18 mouse cellular contexts compared by ENCODE assay signal in genomic region chr13:96454288-96454687, GRCm38 (mm10). TPM values are rescaled to one million over a fixed set of nuclear protein-coding genes. Genes with fewer than 3 reads are reported as not detected.
DNase-seq lines count a peak whose midpoint lies in the region; ATAC-seq and TF ChIP-seq lines count a peak whose summit lies in the region.
"Had no signal": no experiment of that assay in that cellular context is flagged by ENCODE, and none has a peak within 500 bp of the region (broad histone marks: within the 10 kb centered on the region; RNA-seq: fewer than 3 reads in every experiment).

No protein-coding gene starts in this region.

- no peak for TF ChIP-seq RAD21 in MEL (IDR thresholded peaks at IDR 0.05; ENCODE audit: low read depth, low read length)

- TF ChIP-seq POLR2A in MEL (IDR thresholded peaks at IDR 0.05; ENCODE audit: control insufficient read depth in 1 of 2, insufficient read depth in 1 of 2, low read depth in 1 of 2, low read length in 2 of 2, poor library complexity in 1 of 2): no peak

- H3K4me3 ChIP-seq in kidney, embryonic 14.5 days (ENCODE audit: low read length): no peak overlapping the region
- no peak overlapping the region for H3K4me3 ChIP-seq in MEL (ENCODE audit: control insufficient read depth in 1 of 2, insufficient read depth in 1 of 2, low read depth in 2 of 2, low read length in 2 of 2)
- H3K4me3 ChIP-seq in intestine, embryonic 16.5 days (ENCODE audit: low read length): no peak overlapping the region
- H3K4me3 ChIP-seq: embryonic facial prominence, embryonic 13.5 days; myocyte had no signal

- no peak for TF ChIP-seq EP300 in MEL (IDR thresholded peaks at IDR 0.05; ENCODE audit: low read depth in 1 of 2, low read length in 2 of 2)

- no peak overlapping the region for H3K4me2 ChIP-seq in kidney, embryonic 14.5 days (replicated peaks; ENCODE audit: low read depth, low read length)
- no peak overlapping the region for H3K4me2 ChIP-seq in intestine, embryonic 16.5 days (ENCODE audit: low read depth, low read length)
- H3K4me2 ChIP-seq: embryonic facial prominence, embryonic 13.5 days; liver, embryonic 11.5 days had no signal

- H3K79me2 ChIP-seq in MEL (ENCODE audit: control insufficient read depth, insufficient read depth, low read length, poor library complexity): no peaks in the 10 kb centered on the region

- ATAC-seq in kidney, embryonic 14.5 days (ENCODE audit: low FRiP score, low TSS enrichment): no peak
- peak; percentile 66 for ATAC-seq in intestine, embryonic 16.5 days
- ATAC-seq: forebrain, embryonic 14.5 days had no signal

- H3K27ac ChIP-seq in kidney, embryonic 14.5 days (ENCODE audit: low read depth, low read length): no peak overlapping the region
- H3K27ac ChIP-seq in MEL (ENCODE audit: control insufficient read depth, low read depth, low read length): no peak overlapping the region
- H3K27ac ChIP-seq in intestine, embryonic 16.5 days (ENCODE audit: low read length): no peak overlapping the region
- H3K27ac ChIP-seq: embryonic facial prominence, embryonic 13.5 days had no signal

- no peaks in the 10 kb centered on the region for H3K27me3 ChIP-seq in kidney, embryonic 14.5 days (ENCODE audit: control insufficient read depth, insufficient read depth, low read length)
- no peaks in the 10 kb centered on the region for H3K27me3 ChIP-seq in MEL (ENCODE audit: control insufficient read depth in 1 of 2, insufficient read depth in 2 of 2, low read length in 2 of 2)
- H3K27me3 ChIP-seq in intestine, embryonic 16.5 days (replicated peaks; ENCODE audit: control insufficient read depth, insufficient read depth, low read length): no peaks in the 10 kb centered on the region
- H3K27me3 ChIP-seq: embryonic facial prominence, embryonic 13.5 days had no signal

- H3K9ac ChIP-seq in kidney, embryonic 14.5 days (ENCODE audit: low read depth, low read length): no peak overlapping the region
- H3K9ac ChIP-seq in MEL (ENCODE audit: control insufficient read depth, low read depth, low read length, poor library complexity, severe bottlenecking): no peak overlapping the region
- no peak overlapping the region for H3K9ac ChIP-seq in intestine, embryonic 16.5 days (ENCODE audit: low read depth, low read length)
- H3K9ac ChIP-seq: embryonic facial prominence, embryonic 13.5 days had no signal

- peak; percentile 40 to 54 for DNase-seq in kidney, postnatal 25 days
- DNase-seq in MEL (ENCODE audit: low read depth, low spot score) (peak; percentile 55), NIH3T3 (ENCODE audit: low read depth) (peak; percentile 57)
- no peak for DNase-seq in retina, embryonic 14.5 days (ENCODE audit: low spot score)
- no peak for DNase-seq in left cerebral cortex, adult 11 months (ENCODE audit: low spot score)
- DNase-seq: cerebellum, adult 9-11 months; kidney, adult 11 months; thymus, postnatal 36 days had no signal

- no peaks in the 10 kb centered on the region for H3K4me1 ChIP-seq in kidney, embryonic 14.5 days (ENCODE audit: control insufficient read depth, insufficient read depth, low read length)
- peaks cover 7 to 24% of the 10 kb centered on the region in 2 experiments for H3K4me1 ChIP-seq in MEL (ENCODE audit: control insufficient read depth in 1 of 2, insufficient read depth in 2 of 2, low read length in 2 of 2)
- H3K4me1 ChIP-seq in intestine, embryonic 16.5 days (ENCODE audit: control insufficient read depth, insufficient read depth, low read length): peaks cover 6% of the 10 kb centered on the region

- no peaks in the 10 kb centered on the region for H3K9me3 ChIP-seq in kidney, embryonic 14.5 days (ENCODE audit: control insufficient read depth, low read length)
- H3K9me3 ChIP-seq in MEL (replicated peaks; ENCODE audit: insufficient read depth, low read length): no peaks in the 10 kb centered on the region
- H3K9me3 ChIP-seq in intestine, embryonic 16.5 days (ENCODE audit: control insufficient read depth, low read length): no peaks in the 10 kb centered on the region
- H3K9me3 ChIP-seq: embryonic facial prominence, embryonic 13.5 days had no signal

- WGBS in kidney, embryonic 14.5 days: 80% methylated on average over 3 of the region's 3 CpGs
- WGBS in intestine, embryonic 16.5 days: 70% methylated on average over 3 of the region's 3 CpGs

- no peaks in the 10 kb centered on the region for H3K36me3 ChIP-seq in kidney, embryonic 14.5 days (ENCODE audit: control insufficient read depth, insufficient read depth, low read length)
- H3K36me3 ChIP-seq in MEL (ENCODE audit: control insufficient read depth in 1 of 2, insufficient read depth in 2 of 2, low read length in 2 of 2): peaks cover 0 to 14% of the 10 kb centered on the region in 2 experiments; a peak in 2 of 4 replicates
- no peaks in the 10 kb centered on the region for H3K36me3 ChIP-seq in intestine, embryonic 16.5 days (ENCODE audit: control insufficient read depth, insufficient read depth, low read length)
- H3K36me3 ChIP-seq: embryonic facial prominence, embryonic 13.5 days had no signal

- TF ChIP-seq CTCF in MEL (IDR thresholded peaks at IDR 0.05 in 2 of 3, conservative IDR thresholded peaks at IDR 0.05 in 1 of 3; ENCODE audit: control insufficient read depth in 1 of 3, insufficient read depth in 1 of 3, low read depth in 2 of 3, low read length in 3 of 3, poor library complexity in 1 of 3, severe bottlenecking in 1 of 3): no peak

TF ChIP-seq in MEL, 35 proteins besides CTCF, POLR2A, EP300 and RAD21:
- no peak for TF ChIP-seq UBTF (IDR thresholded peaks at IDR 0.05; ENCODE audit: borderline replicate concordance, insufficient read depth, low read depth, low read length)
- no peak for TF ChIP-seq MEF2A (IDR thresholded peaks at IDR 0.05; ENCODE audit: extremely low read depth, insufficient replicate concordance, low read depth, low read length, poor library complexity, severe bottlenecking)
- no peak for TF ChIP-seq CHD2 (IDR thresholded peaks at IDR 0.05; ENCODE audit: low read length)
- no peak for TF ChIP-seq ZKSCAN1 (IDR thresholded peaks at IDR 0.05; ENCODE audit: low read depth, low read length)
- no peak for TF ChIP-seq POLR2AphosphoS5 (IDR thresholded peaks at IDR 0.05; ENCODE audit: borderline replicate concordance, low read depth, low read length)
- TF ChIP-seq E2F4 (IDR thresholded peaks at IDR 0.05; ENCODE audit: borderline replicate concordance, low read depth, low read length): no peak
- TF ChIP-seq NRF1 (IDR thresholded peaks at IDR 0.05; ENCODE audit: insufficient read depth, low read depth, low read length, poor library complexity, severe bottlenecking): no peak
TF ChIP-seq in MEL: peak in this region for 0.

RNA-seq across cellular contexts. Expression of gene Ankdd1b, which starts 16.7 kb away (rescaled TPM):
- 0.28 TPM in 1 of 2 replicates, not detected in the other for polyA plus RNA-seq in kidney, embryonic 14.5 days (2014; fragmentation: Nextera tagmentation; extraction: Ambion mirVana)
- 0.03 and 0.12 TPM in 2 replicates for total RNA-seq in MEL (2012; rRNA removed)
- not detected for polyA plus RNA-seq in MEL (2012; ENCODE audit: insufficient read depth in 1 of 2, insufficient read length in 2 of 2, low read depth in 1 of 2, low replicate concordance in 2 of 2, missing spikeins in 1 of 2)
- 0.10 and 0.26 TPM in 2 replicates for polyA plus RNA-seq in intestine, embryonic 16.5 days (2015; fragmentation: Nextera tagmentation; extraction: Ambion mirVana)
- total RNA-seq: layer of hippocampus, postnatal 25 days; megakaryocyte-erythroid progenitor cell, adult 5-6 weeks had no signal
- polyA plus RNA-seq: forebrain, embryonic 14.5 days; myocyte had no signal

RNA-seq across cellular contexts. Expression of gene Gm17622, which starts 36.2 kb away (rescaled TPM):
- polyA plus RNA-seq in kidney, embryonic 14.5 days (2014; fragmentation: Nextera tagmentation; extraction: Ambion mirVana): not detected in 2 replicates
- not detected in 2 replicates for total RNA-seq in MEL (2012; rRNA removed)
- polyA plus RNA-seq in MEL (2012; ENCODE audit: insufficient read depth in 1 of 2, insufficient read length in 2 of 2, low read depth in 1 of 2, low replicate concordance in 2 of 2, missing spikeins in 1 of 2): not detected
- polyA plus RNA-seq in intestine, embryonic 16.5 days (2015; fragmentation: Nextera tagmentation; extraction: Ambion mirVana): not detected in 2 replicates
- total RNA-seq: gastrocnemius, adult 8-10 months; hematopoietic stem cell, adult 5-6 weeks; layer of hippocampus, postnatal 25 days; megakaryocyte-erythroid progenitor cell, adult 5-6 weeks had no signal
- polyA plus RNA-seq: embryonic facial prominence, embryonic 13.5 days; forebrain, embryonic 14.5 days; liver, embryonic 11.5 days; myocyte had no signal

Comparison
In these comparisons a context has a peak if more than half of its experiments do, and no peak if none do; other contexts are left out.
1. DNase-seq: peak in kidney, postnatal 25 days (2 of 2), MEL (single experiment) and NIH3T3 (single experiment); none in retina, embryonic 14.5 days (single experiment) and left cerebral cortex, adult 11 months (single experiment).